Mouse (Mus musculus): ENCODE results near the gene Ssr2. TPM values are rescaled to one million over a fixed set of nuclear protein-coding genes. Genes with fewer than 3 reads are reported as not detected.

Gene Ssr2
- polyA plus RNA-seq, 1 experiment from 2014 or later, result 294 TPM

- peaks cover 58% of the 10 kb centered on the region for H3K36me3 ChIP-seq (ENCODE audit: insufficient read depth, low read length)
- no peak overlapping the region for H3K4me2 ChIP-seq (ENCODE audit: low read length)
- WGBS, result 83% methylated on average over 6 of the region's 6 CpGs
- ATAC-seq (replicated peaks; ENCODE audit: low FRiP score, low read depth), result no peak
- H3K4me1 ChIP-seq (replicated peaks; ENCODE audit: insufficient read depth, low read length), result no peaks in the 10 kb centered on the region; the same call in 1 of the 2 replicates
- no peak for TF ChIP-seq CTCF (IDR thresholded peaks at IDR 0.05; ENCODE audit: low read depth)
- DNase-seq (ENCODE audit: low spot score), result no peak
- H3K4me3 ChIP-seq (replicated peaks; ENCODE audit: low read depth, low read length), result no peak overlapping the region
- no peaks in the 10 kb centered on the region for H3K27me3 ChIP-seq (ENCODE audit: insufficient read depth, low read length)
- H3K9ac ChIP-seq (ENCODE audit: low read depth, low read length), result no peak overlapping the region
- no peak overlapping the region for H3K27ac ChIP-seq
- no peaks in the 10 kb centered on the region for H3K9me3 ChIP-seq (replicated peaks; ENCODE audit: low read length)
These were observed 7.8 kb upstream of the Ssr2 start for GRCm38 (mm10) chr3:88567892-88568291.

- Histone ChIP-seq H3K27ac (no peak overlapping the region), H3K36me3 (ENCODE audit: insufficient read depth, low read length) (peaks cover 54% of the 10 kb centered on the region), H3K4me1 (replicated peaks; ENCODE audit: insufficient read depth, low read length) (no peaks in the 10 kb centered on the region), H3K27me3 (ENCODE audit: insufficient read depth, low read length) (no peaks in the 10 kb centered on the region), H3K4me2 (ENCODE audit: low read length) (no peak overlapping the region), H3K9ac (ENCODE audit: low read depth, low read length) (no peak overlapping the region), H3K4me3 (replicated peaks; ENCODE audit: low read depth, low read length) (no peak overlapping the region), H3K9me3 (replicated peaks; ENCODE audit: low read length) (no peaks in the 10 kb centered on the region)
- ATAC-seq (replicated peaks; ENCODE audit: low FRiP score, low read depth) (no peak), DNase-seq (ENCODE audit: low spot score) (no peak)
- 95% methylated on average over 2 of the region's 2 CpGs for WGBS
- no peak for TF ChIP-seq CTCF (IDR thresholded peaks at IDR 0.05; ENCODE audit: low read depth)
These were observed 7.1 kb upstream of the Ssr2 start for GRCm38 (mm10) chr3:88568615-88569014.

- no peak for ATAC-seq (replicated peaks; ENCODE audit: low FRiP score, low read depth)
- Histone ChIP-seq H3K36me3 (ENCODE audit: insufficient read depth, low read length) (peaks cover 50% of the 10 kb centered on the region), H3K27ac (no peak overlapping the region), H3K9me3 (replicated peaks; ENCODE audit: low read length) (no peaks in the 10 kb centered on the region), H3K9ac (ENCODE audit: low read depth, low read length) (no peak overlapping the region), H3K4me2 (ENCODE audit: low read length) (no peak overlapping the region), H3K4me3 (replicated peaks; ENCODE audit: low read depth, low read length) (no peak overlapping the region), H3K27me3 (ENCODE audit: insufficient read depth, low read length) (no peaks in the 10 kb centered on the region), H3K4me1 (replicated peaks; ENCODE audit: insufficient read depth, low read length) (no peaks in the 10 kb centered on the region)
- no peak for TF ChIP-seq CTCF (IDR thresholded peaks at IDR 0.05; ENCODE audit: low read depth)
- WGBS, result 100% methylated on average over 2 of the region's 2 CpGs
- no peak for DNase-seq (ENCODE audit: low spot score)
These were observed 6.6 kb upstream of the Ssr2 start for GRCm38 (mm10) chr3:88569093-88569492.

GRCm38 (mm10) chr3:88569694-88570093 lies 6.0 kb upstream of the Ssr2 start:
- Histone ChIP-seq H3K4me1 (replicated peaks; ENCODE audit: insufficient read depth, low read length) (no peaks in the 10 kb centered on the region), H3K9ac (ENCODE audit: low read depth, low read length) (no peak overlapping the region), H3K36me3 (ENCODE audit: insufficient read depth, low read length) (peaks cover 46% of the 10 kb centered on the region), H3K4me3 (replicated peaks; ENCODE audit: low read depth, low read length) (no peak overlapping the region), H3K4me2 (ENCODE audit: low read length) (no peak overlapping the region), H3K9me3 (replicated peaks; ENCODE audit: low read length) (no peaks in the 10 kb centered on the region), H3K27me3 (ENCODE audit: insufficient read depth, low read length) (no peaks in the 10 kb centered on the region), H3K27ac (no peak overlapping the region)
- ATAC-seq (replicated peaks; ENCODE audit: low FRiP score, low read depth), result no peak
- WGBS, result 85% methylated on average over 5 of the region's 5 CpGs
- no peak for TF ChIP-seq CTCF (IDR thresholded peaks at IDR 0.05; ENCODE audit: low read depth)
- DNase-seq (ENCODE audit: low spot score), result no peak

- no peak for ATAC-seq (replicated peaks; ENCODE audit: low FRiP score, low read depth)
- Histone ChIP-seq H3K4me1 (replicated peaks; ENCODE audit: insufficient read depth, low read length) (no peaks in the 10 kb centered on the region), H3K27me3 (ENCODE audit: insufficient read depth, low read length) (no peaks in the 10 kb centered on the region), H3K27ac (no peak overlapping the region), H3K9ac (ENCODE audit: low read depth, low read length) (no peak overlapping the region), H3K36me3 (ENCODE audit: insufficient read depth, low read length) (peaks cover 39% of the 10 kb centered on the region), H3K9me3 (replicated peaks; ENCODE audit: low read length) (no peaks in the 10 kb centered on the region), H3K4me2 (ENCODE audit: low read length) (no peak overlapping the region), H3K4me3 (replicated peaks; ENCODE audit: low read depth, low read length) (no peak overlapping the region)
- WGBS, result 92% methylated on average over 10 of the region's 10 CpGs
- TF ChIP-seq CTCF (IDR thresholded peaks at IDR 0.05; ENCODE audit: low read depth), result no peak
- no peak for DNase-seq (ENCODE audit: low spot score)
These were observed 5.3 kb upstream of the Ssr2 start for GRCm38 (mm10) chr3:88570341-88570740.

GRCm38 (mm10) chr3:88571856-88572255 lies 3.8 kb upstream of the Ssr2 start:
- ATAC-seq (replicated peaks; ENCODE audit: low FRiP score, low read depth) (no peak), DNase-seq (ENCODE audit: low spot score) (no peak)
- H3K9ac ChIP-seq (ENCODE audit: low read depth, low read length), result no peak overlapping the region
- 89% methylated on average over 1 of the region's 1 CpGs for WGBS
- no peak overlapping the region for H3K4me2 ChIP-seq (ENCODE audit: low read length)
- no peaks in the 10 kb centered on the region for H3K4me1 ChIP-seq (replicated peaks; ENCODE audit: insufficient read depth, low read length)
- H3K36me3 ChIP-seq (ENCODE audit: insufficient read depth, low read length), result peaks cover 27% of the 10 kb centered on the region
- H3K9me3 ChIP-seq (replicated peaks; ENCODE audit: low read length), result no peaks in the 10 kb centered on the region
- H3K27ac ChIP-seq, result no peak overlapping the region
- no peak overlapping the region for H3K4me3 ChIP-seq (replicated peaks; ENCODE audit: low read depth, low read length)
- no peak for TF ChIP-seq CTCF (IDR thresholded peaks at IDR 0.05; ENCODE audit: low read depth)
- no peaks in the 10 kb centered on the region for H3K27me3 ChIP-seq (ENCODE audit: insufficient read depth, low read length)

- DNase-seq (ENCODE audit: low spot score) (no peak), ATAC-seq (replicated peaks; ENCODE audit: low FRiP score, low read depth) (no peak)
- no peak overlapping the region for H3K4me3 ChIP-seq (replicated peaks; ENCODE audit: low read depth, low read length)
- no peaks in the 10 kb centered on the region for H3K27me3 ChIP-seq (ENCODE audit: insufficient read depth, low read length)
- H3K36me3 ChIP-seq (ENCODE audit: insufficient read depth, low read length), result peaks cover 21% of the 10 kb centered on the region
- H3K4me1 ChIP-seq (replicated peaks; ENCODE audit: insufficient read depth, low read length), result no peaks in the 10 kb centered on the region
- WGBS, result 75% methylated on average over 2 of the region's 2 CpGs
- H3K27ac ChIP-seq, result no peak overlapping the region
- H3K4me2 ChIP-seq (ENCODE audit: low read length), result no peak overlapping the region
- no peak overlapping the region for H3K9ac ChIP-seq (ENCODE audit: low read depth, low read length)
- TF ChIP-seq CTCF (IDR thresholded peaks at IDR 0.05; ENCODE audit: low read depth), result no peak
- no peaks in the 10 kb centered on the region for H3K9me3 ChIP-seq (replicated peaks; ENCODE audit: low read length)
These were observed 2.8 kb upstream of the Ssr2 start for GRCm38 (mm10) chr3:88572835-88573234.
